Mouse (Mus musculus) ES-Bruce4 (cell line): Measurements from ENCODE around the gene Saa2.

Source experiments
- CTCF ChIP-seq: IDR thresholded peaks from one replicate; pipeline ENCODE4 v1.8.1; 2011; ENCODE audit warnings: low read depth, low read length
- POLR2A ChIP-seq: IDR thresholded peaks from one replicate; pipeline ENCODE4 v1.8.1; 2011; ENCODE audit warnings: low read length; ENCODE audit not compliant: insufficient read depth

GRCm38 (mm10) chr7:46789177-46789849 is 37.7 kb downstream of the Saa2 start:
- TF ChIP-seq POLR2A, result no peak
- TF ChIP-seq CTCF, result no peak
